Mouse (Mus musculus) layer of hippocampus, adult 2 months (tissue): Measurements from ENCODE around the gene Tbc1d22a. TPM values are rescaled to one million over a fixed set of nuclear protein-coding genes. Genes with fewer than 3 reads are reported as not detected.

ENCODE experiments used
- DNase-seq, 2 experiments: peaks; one replicate each; pipeline ENCODE4 v3.0.0; 2022; ENCODE audit warnings: low spot score in 2 of 2
- H3K27ac ChIP-seq: fragments of 200-600 bp; 2 replicates; pipeline ENCODE4 v1.8.1; 2022
- H3K4me3 ChIP-seq: fragments of 200-600 bp; 2 replicates; pipeline ENCODE4 v1.8.1; 2022; ENCODE audit warnings: mild to moderate bottlenecking
- CTCF ChIP-seq: fragments of 200-600 bp; conservative IDR thresholded peaks from 2 replicates; pipeline ENCODE4 v1.8.1; 2022; ENCODE audit warnings: antibody characterized with exemption, mild to moderate bottlenecking, moderate library complexity
- total RNA-seq, 2 experiments: library from RNA; stranded (reverse); gene quantifications; 2 replicates each; pipeline ENCODE4 v1.2.3; 2021

Gene Tbc1d22a
- total RNA-seq, 2 experiments from 2014 or later: 33.2 to 34.7 TPM

DNA sequence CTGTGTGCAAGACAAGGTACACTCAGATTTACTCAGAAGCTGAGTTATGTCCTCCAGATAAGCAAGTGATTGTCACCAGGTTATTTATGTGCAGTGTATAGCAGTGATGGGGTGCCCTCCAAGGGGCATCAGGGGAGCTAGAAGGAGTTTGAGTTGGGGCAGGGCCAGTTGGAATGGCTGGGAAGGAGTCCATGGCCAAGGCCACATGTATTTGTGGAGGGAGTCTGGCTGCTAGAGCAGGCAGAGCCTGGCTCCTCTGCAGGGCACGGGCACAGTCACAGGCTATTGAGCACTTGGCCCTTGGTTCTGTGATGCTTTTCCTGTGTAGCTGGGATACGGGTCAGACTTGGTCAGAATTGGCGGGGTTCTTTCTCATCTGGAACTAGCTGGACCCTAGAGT is 80.2 kb downstream of the Tbc1d22a start:
- DNase-seq: no peak
- no peak overlapping the region for H3K4me3 ChIP-seq
- no peak for TF ChIP-seq CTCF
- H3K27ac ChIP-seq: no peak overlapping the region

- no peak for TF ChIP-seq CTCF
- Histone ChIP-seq H3K27ac (peak overlapping the region; percentile 74), H3K4me3 (no peak overlapping the region)
- DNase-seq: no peak
These were observed 81.5 kb downstream of the Tbc1d22a start for GRCm38 (mm10) chr15:86295722-86296288.

GRCm38 (mm10) chr15:86297281-86297680 is 83.0 kb downstream of the Tbc1d22a start:
- no peak overlapping the region for H3K4me3 ChIP-seq
- no peak for TF ChIP-seq CTCF
- no peak for DNase-seq
- peak overlapping the region; percentile 74 for H3K27ac ChIP-seq

GRCm38 (mm10) chr15:86303876-86304275 is 89.6 kb downstream of the Tbc1d22a start:
- Histone ChIP-seq H3K4me3 (no peak overlapping the region), H3K27ac (peak overlapping the region; percentile 84)
- TF ChIP-seq CTCF: no peak
- DNase-seq: no peak

DNA sequence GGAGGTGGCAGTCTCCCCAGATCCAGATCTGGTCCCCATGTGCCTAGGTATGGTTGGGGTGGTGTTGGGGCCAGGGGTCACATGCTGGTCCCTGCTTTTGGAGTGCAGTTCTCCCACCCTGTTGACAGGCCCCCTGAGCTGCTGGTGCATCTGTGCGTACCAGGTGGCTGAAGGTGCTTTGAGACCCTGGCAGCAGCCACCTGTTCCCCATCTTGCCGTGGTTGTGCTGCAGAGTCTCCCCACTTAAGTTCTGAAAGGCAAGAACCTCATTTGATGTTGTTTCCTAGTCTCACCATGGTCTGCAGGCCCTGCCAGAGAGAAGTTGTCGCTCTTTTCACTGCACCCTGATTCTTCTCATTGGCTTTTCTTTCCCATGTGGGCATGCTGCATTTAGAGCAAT is 90.6 kb downstream of the Tbc1d22a start:
- no peak overlapping the region for H3K4me3 ChIP-seq
- peak overlapping the region; percentile 84 for H3K27ac ChIP-seq
- TF ChIP-seq CTCF: no peak
- DNase-seq: no peak

DNA sequence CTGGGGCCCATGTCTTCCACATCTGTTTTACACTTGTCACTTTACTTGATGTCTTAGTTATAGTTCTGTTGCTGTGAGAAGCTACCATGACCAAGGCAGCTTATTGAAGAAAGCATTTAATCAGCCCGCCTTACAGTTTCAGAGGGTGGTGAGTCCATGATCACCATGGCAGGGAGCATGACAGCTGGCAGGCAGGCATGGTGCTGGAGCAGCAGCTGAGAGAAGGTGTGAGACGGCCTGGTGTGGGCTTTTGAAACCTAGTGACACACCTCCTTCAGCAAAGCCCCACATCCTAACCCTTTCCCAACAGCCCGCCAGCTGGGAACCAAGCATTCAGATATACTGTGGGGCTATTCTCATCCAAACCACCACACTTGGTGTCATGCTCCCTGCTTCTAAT is 91.0 kb downstream of the Tbc1d22a start:
- peak overlapping the region; percentile 84; the same call in 1 of the 2 replicates for H3K27ac ChIP-seq
- no peak overlapping the region for H3K4me3 ChIP-seq
- no peak for DNase-seq
- TF ChIP-seq CTCF: no peak

- no peak for TF ChIP-seq CTCF
- H3K27ac ChIP-seq: peak overlapping the region; percentile 86
- DNase-seq: peak; percentile 57 to 81
These were observed 95.1 kb downstream of the Tbc1d22a start for GRCm38 (mm10) chr15:86309213-86309829.

DNA sequence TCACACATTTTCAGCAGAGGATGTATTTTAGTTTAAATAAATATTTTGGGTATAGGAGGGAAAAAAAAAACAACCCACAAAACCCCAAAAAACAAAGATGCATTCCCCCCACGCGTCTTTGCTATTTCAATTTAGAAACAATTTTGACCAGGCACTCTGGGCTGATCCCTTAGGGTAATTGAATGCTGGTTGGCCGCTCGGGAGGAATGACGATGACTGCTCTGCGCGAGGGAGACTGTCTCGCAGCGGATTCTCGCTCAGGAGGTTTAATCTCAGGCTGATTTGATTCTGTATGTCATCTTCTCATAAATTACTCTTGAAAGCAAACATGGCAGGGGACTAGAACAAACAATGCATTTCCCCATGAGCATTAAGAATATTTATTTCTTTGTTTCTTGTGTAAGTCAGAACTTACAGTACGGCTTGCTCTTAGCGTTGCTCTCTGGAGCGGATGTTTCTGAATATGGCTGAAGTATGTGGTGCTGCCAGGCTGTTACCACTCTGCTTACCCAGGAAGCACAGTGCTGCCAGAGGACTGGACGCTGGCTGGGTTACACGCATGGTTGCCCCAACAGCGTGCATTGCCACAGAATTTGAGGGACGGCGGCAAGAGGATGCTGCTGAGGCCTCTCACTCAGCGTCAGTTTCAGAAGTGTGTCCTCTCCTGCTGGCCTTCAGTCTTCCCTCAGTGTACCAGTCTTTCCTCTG is 106.7 kb downstream of the Tbc1d22a start:
- no peak overlapping the region for H3K4me3 ChIP-seq
- no peak overlapping the region for H3K27ac ChIP-seq
- no peak for DNase-seq
- TF ChIP-seq CTCF: no peak

More at GRCm38 (mm10) chr15:86309213-86309829, 95.1 kb downstream of the Tbc1d22a start:
- no peak overlapping the region for H3K4me3 ChIP-seq

DNA sequence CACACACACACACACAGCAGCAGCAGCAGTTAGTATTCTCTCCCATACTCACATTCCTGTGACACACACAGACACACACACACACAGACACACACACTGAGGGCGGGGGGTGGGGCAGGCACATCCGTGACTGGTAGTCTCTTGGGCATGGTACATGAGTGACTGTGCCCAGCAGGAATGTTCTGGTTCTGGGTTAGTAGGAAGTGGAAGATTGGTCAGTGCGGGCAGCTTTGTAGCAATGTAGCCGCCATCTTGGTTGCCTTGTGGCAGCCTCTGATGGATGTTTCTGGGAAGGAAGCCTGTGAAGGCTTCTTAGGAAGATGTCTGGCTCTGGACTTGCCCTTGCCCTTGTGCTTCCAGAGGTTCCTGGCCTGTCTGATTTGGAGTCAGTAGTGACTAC is 112.1 kb downstream of the Tbc1d22a start:
- TF ChIP-seq CTCF: no peak
- H3K27ac ChIP-seq: no peak overlapping the region
- no peak for DNase-seq
- H3K4me3 ChIP-seq: no peak overlapping the region

GRCm38 (mm10) chr15:86329911-86330310 is 115.7 kb downstream of the Tbc1d22a start:
- Histone ChIP-seq H3K27ac (no peak overlapping the region), H3K4me3 (no peak overlapping the region)
- DNase-seq: no peak
- TF ChIP-seq CTCF: no peak

- TF ChIP-seq CTCF: no peak
- Histone ChIP-seq H3K4me3 (no peak overlapping the region), H3K27ac (no peak overlapping the region)
- DNase-seq: no peak
These were observed 116.2 kb downstream of the Tbc1d22a start for GRCm38 (mm10) chr15:86330454-86330853.

DNA sequence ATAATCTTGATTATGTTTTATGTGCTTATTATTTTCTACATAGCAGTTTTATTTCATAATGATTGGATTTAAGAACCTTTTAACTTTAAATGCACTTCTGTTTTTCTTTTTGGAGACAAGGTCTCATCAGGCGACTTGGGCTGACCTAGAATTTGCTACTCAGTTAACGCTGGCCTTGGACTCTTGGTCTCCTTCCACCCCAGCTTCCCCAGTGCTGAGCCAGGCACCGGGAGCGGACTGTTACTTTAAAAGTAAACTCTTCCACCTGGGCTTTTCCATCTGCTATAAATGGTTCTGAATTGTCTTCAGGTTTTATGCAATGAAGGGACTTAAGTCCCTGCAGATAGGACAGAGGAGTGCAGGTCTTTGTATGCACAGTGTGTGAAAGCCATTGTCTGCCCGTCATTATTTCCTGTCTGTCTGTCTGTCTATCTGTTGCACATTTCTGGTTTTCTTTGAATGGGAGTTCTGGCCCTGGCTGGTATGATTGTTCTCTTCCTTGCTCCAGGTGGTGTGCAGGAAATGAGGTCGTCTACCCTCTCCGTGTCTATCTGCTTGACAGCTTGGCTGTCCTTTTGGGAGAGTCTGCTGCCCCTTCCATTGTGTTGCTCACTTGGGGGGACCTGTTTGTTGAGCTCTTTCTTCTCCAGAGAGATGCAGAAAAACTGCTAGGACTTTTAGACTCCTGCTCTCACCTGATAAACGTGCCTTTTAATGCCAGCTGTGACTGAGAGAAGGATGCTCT is 117.4 kb downstream of the Tbc1d22a start:
- Histone ChIP-seq H3K27ac (no peak overlapping the region), H3K4me3 (no peak overlapping the region)
- TF ChIP-seq CTCF: no peak
- DNase-seq: no peak

DNA sequence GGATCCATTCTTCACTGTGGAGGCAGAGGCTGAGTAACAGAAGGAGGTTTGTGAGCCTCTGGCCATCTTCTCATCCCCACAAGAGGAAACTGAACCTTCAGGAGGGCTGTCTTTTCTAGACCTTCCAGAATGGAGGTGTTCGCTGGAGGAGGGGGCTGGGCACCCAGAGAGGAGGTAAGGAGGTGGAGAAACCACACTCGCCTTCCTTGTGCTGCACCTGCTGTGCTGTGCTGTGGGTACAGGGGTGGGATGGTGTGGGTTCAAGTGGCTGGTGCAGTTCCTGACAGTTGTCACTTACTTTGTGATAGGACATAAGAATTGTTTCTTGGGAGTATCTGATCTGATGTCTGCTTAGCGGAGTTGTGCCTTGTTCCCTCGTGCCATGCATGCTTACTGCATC is 118.9 kb downstream of the Tbc1d22a start:
- no peak for DNase-seq
- H3K27ac ChIP-seq: no peak overlapping the region
- no peak overlapping the region for H3K4me3 ChIP-seq
- no peak for TF ChIP-seq CTCF
